ENCODE assay signal across 21 mouse cellular contexts in the genomic region with DNA sequence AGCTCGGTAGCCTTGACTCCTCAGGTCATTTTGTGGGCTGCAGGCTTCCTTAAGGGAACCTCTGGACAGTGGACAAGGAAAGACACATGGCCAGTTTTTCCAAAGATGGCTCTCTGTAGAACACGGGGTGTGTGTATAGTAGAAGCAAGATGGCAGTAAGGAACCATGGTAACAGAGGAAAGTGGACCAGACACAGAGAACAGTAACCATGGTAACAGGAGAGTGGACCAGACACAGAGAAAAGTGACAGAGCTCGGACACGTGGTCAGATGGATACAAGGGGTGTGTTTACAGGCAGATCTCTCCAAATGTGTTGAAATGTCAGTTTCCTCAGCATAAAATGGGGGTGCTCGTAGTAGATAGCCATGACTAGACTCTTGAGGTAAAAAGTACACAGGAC.
A peak's percentile ranks its signal among the peaks of the same experiment; 100 is the strongest.
DNase-seq lines count a peak whose midpoint lies in the region; ATAC-seq and TF ChIP-seq lines count a peak whose summit lies in the region.
"Had no signal": no experiment of that assay in that cellular context is flagged by ENCODE, and none has a peak within 500 bp of the region (broad histone marks: within the 10 kb centered on the region; RNA-seq: fewer than 3 reads in every experiment).

No protein-coding gene starts in this region.

- peaks cover 66% of the 10 kb centered on the region for H3K36me3 ChIP-seq in midbrain, embryonic 14.5 days (ENCODE audit: control insufficient read depth, insufficient read depth, low read length)
- H3K36me3 ChIP-seq in midbrain, embryonic 11.5 days (ENCODE audit: control insufficient read depth, insufficient read depth, low read length) = no peaks in the 10 kb centered on the region
- peaks cover 68% of the 10 kb centered on the region for H3K36me3 ChIP-seq in midbrain, postnatal 0 days (ENCODE audit: insufficient read depth, low read length)
- H3K36me3 ChIP-seq: embryonic facial prominence, embryonic 10.5 days had no signal

- H3K4me3 ChIP-seq in midbrain, embryonic 14.5 days (replicated peaks; ENCODE audit: low read depth, low read length) = no peak overlapping the region
- H3K4me3 ChIP-seq in midbrain, embryonic 11.5 days (ENCODE audit: low read depth, low read length) = no peak overlapping the region
- no peak overlapping the region for H3K4me3 ChIP-seq in midbrain, postnatal 0 days (ENCODE audit: low read depth, low read length)
- H3K4me3 ChIP-seq: embryonic facial prominence, embryonic 10.5 days; erythroblast, embryonic 14.5 days; forebrain, embryonic 13.5 days; heart, embryonic 10.5 days; hindbrain, embryonic 13.5 days had no signal

- H3K9ac ChIP-seq in midbrain, embryonic 14.5 days (replicated peaks; ENCODE audit: low read length) = no peak overlapping the region
- H3K9ac ChIP-seq in midbrain, embryonic 11.5 days (ENCODE audit: low read length) = no peak overlapping the region
- no peak overlapping the region for H3K9ac ChIP-seq in midbrain, postnatal 0 days (replicated peaks; ENCODE audit: low read length, poor library complexity, severe bottlenecking)
- H3K9ac ChIP-seq: forebrain, embryonic 13.5 days; hindbrain, embryonic 13.5 days had no signal

- no peak for ATAC-seq in midbrain, embryonic 14.5 days (ENCODE audit: low FRiP score, low TSS enrichment)
- ATAC-seq in midbrain, embryonic 11.5 days (ENCODE audit: low FRiP score) = no peak
- peak; percentile 23; the same call in 1 of the 2 replicates for ATAC-seq in granulocyte monocyte progenitor cell, adult 5-6 weeks (replicated peaks; ENCODE audit: poor library complexity, severe bottlenecking)
- ATAC-seq in midbrain, postnatal 0 days (ENCODE audit: low FRiP score) = peak; percentile 63; the same call in 1 of the 2 replicates
- ATAC-seq: forebrain, embryonic 13.5 days; inflammation-experienced regulatory T-cells, adult 6 months; intestine, postnatal 0 days had no signal

- peak; percentile 55 for DNase-seq in heart, adult 11 months
- no peak for DNase-seq in heart, adult 8-10 months (ENCODE audit: low spot score)
- DNase-seq in midbrain, embryonic 14.5 days = peak; percentile 12
- DNase-seq in midbrain, embryonic 11.5 days (ENCODE audit: low spot score, missing footprints) = no peak
- DNase-seq in midbrain, postnatal 0 days (ENCODE audit: low spot score) = peak; percentile 21
- DNase-seq in layer of hippocampus, adult 11-12 months (ENCODE audit: low spot score) = no peak
- DNase-seq: adrenal gland, adult 2 months; adrenal gland, postnatal 25 days; cerebellum, adult 2 months; cerebellum, postnatal 10 days; gastrocnemius, postnatal 14 days; heart, postnatal 10 days; heart, postnatal 4 days had no signal

- no peaks in the 10 kb centered on the region for H3K27me3 ChIP-seq in midbrain, embryonic 14.5 days (ENCODE audit: control insufficient read depth, insufficient read depth, low read length)
- no peaks in the 10 kb centered on the region for H3K27me3 ChIP-seq in midbrain, embryonic 11.5 days (ENCODE audit: control insufficient read depth, insufficient read depth, low read length)
- no peaks in the 10 kb centered on the region for H3K27me3 ChIP-seq in midbrain, postnatal 0 days (ENCODE audit: insufficient read depth, low read length)
- H3K27me3 ChIP-seq: forebrain, embryonic 13.5 days; hindbrain, embryonic 13.5 days had no signal

- 68% methylated on average over 5 of the region's 5 CpGs for WGBS in midbrain, embryonic 14.5 days
- 85% methylated on average over 5 of the region's 5 CpGs for WGBS in midbrain, embryonic 11.5 days
- WGBS in midbrain, postnatal 0 days = 67% methylated on average over 5 of the region's 5 CpGs

- no peak for TF ChIP-seq CTCF in midbrain, postnatal 0 days (IDR thresholded peaks at IDR 0.05)

- no peak overlapping the region for H3K4me2 ChIP-seq in midbrain, embryonic 14.5 days (ENCODE audit: low read length)
- H3K4me2 ChIP-seq in midbrain, embryonic 11.5 days = no peak overlapping the region
- no peak overlapping the region for H3K4me2 ChIP-seq in midbrain, postnatal 0 days (ENCODE audit: low read depth, low read length, poor library complexity, severe bottlenecking)
- H3K4me2 ChIP-seq: forebrain, embryonic 13.5 days; hindbrain, embryonic 13.5 days had no signal

- H3K9me3 ChIP-seq in midbrain, embryonic 14.5 days (ENCODE audit: control insufficient read depth, low read length) = no peaks in the 10 kb centered on the region
- no peaks in the 10 kb centered on the region for H3K9me3 ChIP-seq in midbrain, embryonic 11.5 days (ENCODE audit: control insufficient read depth, low read length)
- H3K9me3 ChIP-seq in midbrain, postnatal 0 days (ENCODE audit: low read length) = no peaks in the 10 kb centered on the region
- H3K9me3 ChIP-seq: embryonic facial prominence, embryonic 10.5 days; forebrain, embryonic 13.5 days; heart, embryonic 10.5 days; hindbrain, embryonic 13.5 days had no signal

- no peaks in the 10 kb centered on the region for H3K4me1 ChIP-seq in midbrain, embryonic 14.5 days (ENCODE audit: control insufficient read depth, insufficient read depth, low read length)
- H3K4me1 ChIP-seq in midbrain, embryonic 11.5 days (ENCODE audit: control insufficient read depth, insufficient read depth, low read length) = no peaks in the 10 kb centered on the region
- no peaks in the 10 kb centered on the region for H3K4me1 ChIP-seq in midbrain, postnatal 0 days (ENCODE audit: insufficient read depth, low read length)
- H3K4me1 ChIP-seq: forebrain, embryonic 13.5 days; heart, embryonic 10.5 days; hindbrain, embryonic 13.5 days had no signal

- no peak overlapping the region for H3K27ac ChIP-seq in midbrain, embryonic 14.5 days (replicated peaks; ENCODE audit: low read depth, low read length)
- no peak overlapping the region for H3K27ac ChIP-seq in midbrain, embryonic 11.5 days (ENCODE audit: low read depth, low read length)
- H3K27ac ChIP-seq in midbrain, postnatal 0 days (ENCODE audit: low read depth, low read length) = no peak overlapping the region
- H3K27ac ChIP-seq: embryonic facial prominence, embryonic 10.5 days; forebrain, embryonic 13.5 days; heart, embryonic 10.5 days; hindbrain, embryonic 13.5 days had no signal

Comparison
In these comparisons a context has a peak if more than half of its experiments do, and no peak if none do; other contexts are left out.
1. DNase-seq: peak in heart, adult 11 months (single experiment), midbrain, embryonic 14.5 days (single experiment) and midbrain, postnatal 0 days (single experiment); none in heart, adult 8-10 months (single experiment), midbrain, embryonic 11.5 days (single experiment) and layer of hippocampus, adult 11-12 months (single experiment).
2. ATAC-seq: peak in granulocyte monocyte progenitor cell, adult 5-6 weeks (single experiment) and midbrain, postnatal 0 days (single experiment); none in midbrain, embryonic 14.5 days (single experiment) and midbrain, embryonic 11.5 days (single experiment).